Mouse (Mus musculus): ENCODE results near the gene Krtcap2. TPM values are rescaled to one million over a fixed set of nuclear protein-coding genes. Genes with fewer than 3 reads are reported as not detected.

The Krtcap2 gene
- total RNA-seq, 4 experiments from 2014 or later: 87.0 to 108 (median 89.4) TPM

DNA sequence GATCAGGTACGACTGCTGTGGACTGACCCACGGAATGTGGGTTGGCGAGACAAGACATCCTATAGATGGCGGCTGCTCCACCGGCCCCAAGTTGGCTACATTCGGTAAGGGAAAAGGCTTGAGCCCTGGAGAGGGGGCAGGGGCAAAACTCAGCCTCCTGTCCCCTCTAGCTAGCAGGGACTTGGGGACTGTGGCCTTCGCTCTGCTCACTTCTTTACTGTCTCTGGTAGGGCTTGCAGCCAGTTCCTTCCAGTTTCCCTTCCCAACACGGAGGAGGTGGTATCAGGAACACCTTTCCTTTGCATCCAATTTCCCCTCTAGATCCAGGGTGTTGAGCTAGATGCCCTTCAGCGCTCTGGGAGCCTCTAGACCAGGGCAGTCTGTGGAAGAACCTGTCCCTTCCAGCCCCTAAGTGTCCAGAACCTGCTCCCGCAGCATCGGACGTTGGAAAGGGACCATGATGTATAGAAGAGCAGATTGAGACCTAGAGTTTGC lies 20.4 kb upstream of the Krtcap2 start:
- DNase-seq (ENCODE audit: low spot score): no peak

DNA sequence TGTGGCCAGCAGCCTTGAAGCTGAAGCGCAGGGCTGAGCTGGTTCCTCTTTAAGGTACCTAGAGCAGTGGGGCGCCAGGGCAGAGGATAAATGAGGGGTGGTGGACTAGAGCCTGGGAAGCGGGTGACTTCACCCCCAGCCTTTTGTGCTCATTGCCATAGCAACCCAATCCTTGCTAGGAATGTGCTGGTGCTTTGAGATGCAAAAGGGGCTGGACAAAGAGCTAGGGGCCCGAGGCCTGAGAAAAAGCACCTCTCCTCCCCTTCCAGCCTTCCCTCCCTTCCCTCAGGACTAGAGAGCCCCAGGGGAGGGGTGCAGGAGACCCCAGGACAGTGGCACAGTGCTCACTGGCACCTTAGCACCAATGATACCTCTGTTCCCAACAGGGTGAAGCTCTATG lies 19.8 kb upstream of the Krtcap2 start:
- no peak for DNase-seq (ENCODE audit: low spot score)

DNA sequence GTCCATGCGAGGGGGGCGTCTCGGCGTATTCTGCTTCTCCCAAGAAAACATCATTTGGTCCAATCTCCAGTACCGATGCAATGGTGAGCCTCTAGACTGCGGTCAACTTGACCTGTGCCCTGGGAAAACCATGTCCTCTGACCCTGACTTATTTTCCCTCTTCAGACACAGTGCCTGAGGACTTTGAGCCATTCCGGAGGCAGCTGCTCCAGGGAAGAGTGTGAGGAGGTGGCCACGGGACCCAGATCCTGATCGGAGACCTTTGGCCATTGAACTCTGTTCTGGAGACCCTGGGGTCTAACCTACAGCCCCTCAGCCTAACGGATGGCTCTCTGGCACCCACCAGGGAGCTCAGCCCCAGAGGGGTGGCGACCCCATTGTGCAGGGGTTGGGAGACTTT lies 19.4 kb upstream of the Krtcap2 start:
- no peak for DNase-seq (ENCODE audit: low spot score)

DNA sequence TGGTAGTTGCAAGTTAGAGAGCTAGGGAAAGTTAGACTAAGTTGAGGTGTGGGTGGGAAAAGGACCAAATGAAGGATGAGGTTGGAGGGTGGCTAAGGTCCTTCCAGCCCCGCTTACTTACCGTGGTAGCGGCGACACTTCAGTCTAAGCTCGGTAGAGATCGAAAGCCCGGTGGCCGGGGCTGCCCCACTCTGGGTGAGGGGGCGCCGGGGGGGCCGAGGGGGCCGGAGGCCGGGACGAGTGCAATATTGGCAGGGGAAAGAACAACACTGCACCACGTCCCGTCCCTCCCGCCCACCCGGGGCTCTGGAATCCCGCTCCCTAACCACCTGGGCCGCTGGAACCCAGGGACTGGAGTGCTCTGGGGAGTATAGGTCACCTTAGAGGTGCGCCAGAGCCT lies 18.9 kb upstream of the Krtcap2 start, which contains the start of gene Mtx1:
TSS of gene Mtx1 (minus strand) at position 189 of the 400 bp plus-strand sequence.
- no peak for DNase-seq (ENCODE audit: low spot score)

DNA sequence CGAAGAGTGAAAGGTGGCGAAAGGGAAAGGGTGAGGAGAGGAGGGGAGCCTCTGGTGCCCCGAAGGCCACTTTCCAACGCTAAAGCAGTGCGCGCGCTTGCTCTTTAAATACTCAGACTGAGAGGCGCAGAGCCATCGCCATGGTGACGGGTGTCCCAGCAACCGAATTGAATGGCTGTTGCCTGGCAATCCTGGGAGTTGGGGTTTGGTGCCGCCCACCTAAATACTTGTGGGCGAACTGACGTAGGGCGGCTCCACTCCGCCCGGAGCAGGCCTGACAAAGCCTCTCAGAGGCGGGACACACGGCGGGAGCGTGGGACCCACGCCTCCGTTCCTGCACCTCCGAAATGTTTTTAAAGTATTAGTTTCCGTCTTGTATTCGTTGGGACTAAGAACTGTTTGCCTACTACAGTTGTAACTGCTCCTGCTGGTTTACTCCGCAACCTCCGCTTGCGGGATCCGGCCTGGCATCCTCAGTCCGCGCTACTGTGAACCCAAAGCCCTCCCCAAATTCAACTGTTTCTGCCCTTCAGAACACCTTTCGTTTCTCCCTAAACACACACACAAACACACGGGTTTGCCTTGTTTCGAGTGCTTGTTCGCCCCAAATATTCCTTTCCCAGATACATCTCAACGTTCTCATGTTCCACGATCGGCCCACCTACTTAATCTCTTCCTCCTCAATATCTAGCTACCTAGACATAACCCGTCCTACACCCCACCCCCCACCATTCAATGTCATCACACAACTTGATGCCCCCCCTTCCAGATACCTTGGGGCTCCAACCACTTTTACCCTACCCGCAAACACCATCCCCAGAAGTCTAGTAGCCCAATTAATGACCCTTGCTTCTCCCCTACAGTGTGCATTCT lies 18.2 kb upstream of the Krtcap2 start:
- peak; percentile 80 for DNase-seq (ENCODE audit: low spot score)

DNA sequence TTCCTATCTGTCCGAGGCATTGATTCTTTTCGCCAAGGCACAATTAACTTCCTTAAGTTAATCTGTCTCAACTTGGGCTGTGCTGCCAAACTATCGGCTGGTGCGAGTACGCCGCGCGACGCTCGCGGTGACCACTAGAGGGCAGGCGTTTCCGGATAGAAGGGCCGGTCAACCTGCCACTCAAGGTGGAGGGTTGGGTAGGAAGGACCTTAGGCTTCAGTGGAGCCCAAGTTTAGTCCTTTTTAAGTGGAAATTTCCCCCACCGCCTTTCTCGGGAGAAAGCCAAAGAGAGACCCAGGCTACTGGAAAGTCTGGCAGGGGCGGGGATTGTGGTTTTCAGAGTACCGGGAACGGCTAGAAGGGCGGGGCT lies 17.6 kb upstream of the Krtcap2 start:
- peak; percentile 89 for DNase-seq (ENCODE audit: low spot score)

DNA sequence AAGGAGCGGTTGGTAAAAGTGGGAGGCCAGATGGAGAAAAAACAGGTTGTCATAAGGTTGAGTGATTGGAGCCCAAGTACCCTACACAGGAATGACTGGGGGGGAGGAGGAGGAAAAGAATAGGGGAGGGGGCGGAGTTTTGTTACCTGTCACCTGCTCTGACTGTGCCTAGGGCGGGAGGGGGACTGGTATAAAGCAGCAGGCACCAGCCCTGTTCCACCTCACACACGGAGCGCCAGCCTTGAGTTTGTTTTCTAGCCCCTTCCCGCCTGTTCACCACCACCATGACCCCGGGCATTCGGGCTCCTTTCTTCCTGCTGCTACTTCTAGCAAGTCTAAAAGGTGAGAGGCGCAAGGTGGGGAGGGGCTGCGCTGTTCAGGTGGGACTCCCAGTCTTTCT lies 16.9 kb upstream of the Krtcap2 start, which contains the start of gene Muc1:
TSS of gene Muc1 (plus strand) at position 222 of the 400 bp plus-strand sequence.
- no peak for DNase-seq (ENCODE audit: low spot score)

DNA sequence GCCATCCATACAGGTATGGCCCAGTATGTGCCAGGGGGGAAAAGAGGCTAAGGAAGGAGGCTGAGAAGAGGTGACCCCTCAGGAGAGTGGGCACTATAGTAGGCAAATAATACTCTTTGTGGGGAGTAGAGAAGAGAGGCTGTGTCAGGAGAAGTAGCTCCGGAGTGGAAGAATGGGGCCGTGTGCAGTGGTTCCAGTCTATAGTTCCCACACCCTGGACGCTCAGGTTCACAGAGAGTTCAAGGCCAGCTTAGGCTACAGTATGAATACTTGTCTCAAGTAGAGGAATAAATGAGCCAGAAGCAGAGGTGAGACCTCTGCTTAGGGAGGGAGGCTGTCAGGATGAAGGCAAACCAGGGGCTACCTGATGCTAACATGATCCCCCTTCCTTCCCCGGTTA lies 16.5 kb upstream of the Krtcap2 start:
- no peak for DNase-seq (ENCODE audit: low spot score)

DNA sequence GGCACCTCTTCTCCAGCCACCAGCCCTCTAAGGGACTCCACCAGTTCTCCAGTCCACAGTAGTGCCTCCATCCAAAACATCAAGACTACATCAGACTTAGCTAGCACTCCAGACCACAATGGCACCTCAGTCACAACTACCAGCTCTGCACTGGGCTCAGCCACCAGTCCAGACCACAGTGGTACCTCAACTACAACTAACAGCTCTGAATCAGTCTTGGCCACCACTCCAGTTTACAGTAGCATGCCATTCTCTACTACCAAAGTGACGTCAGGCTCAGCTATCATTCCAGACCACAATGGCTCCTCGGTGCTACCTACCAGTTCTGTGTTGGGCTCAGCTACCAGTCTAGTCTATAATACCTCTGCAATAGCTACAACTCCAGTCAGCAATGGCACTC lies 15.2 kb upstream of the Krtcap2 start:
- no peak for DNase-seq (ENCODE audit: low spot score)

DNA sequence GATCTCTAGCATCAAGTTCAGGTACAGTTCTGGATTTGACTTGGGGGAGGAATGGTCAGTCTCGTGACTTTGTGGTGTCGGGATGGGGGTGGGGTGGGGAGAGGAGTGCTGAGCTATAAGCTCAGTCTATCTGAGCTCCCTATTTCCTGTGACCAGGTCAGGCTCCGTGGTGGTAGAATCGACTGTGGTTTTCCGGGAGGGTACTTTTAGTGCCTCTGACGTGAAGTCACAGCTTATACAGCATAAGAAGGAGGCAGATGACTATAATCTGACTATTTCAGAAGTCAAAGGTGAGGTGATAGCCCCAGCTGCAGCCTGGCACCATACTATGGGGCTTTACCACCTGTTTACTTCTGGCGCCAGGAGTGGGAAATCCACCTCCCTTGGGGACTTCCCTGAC lies 14.4 kb upstream of the Krtcap2 start:
- no peak for DNase-seq (ENCODE audit: low spot score)

DNA sequence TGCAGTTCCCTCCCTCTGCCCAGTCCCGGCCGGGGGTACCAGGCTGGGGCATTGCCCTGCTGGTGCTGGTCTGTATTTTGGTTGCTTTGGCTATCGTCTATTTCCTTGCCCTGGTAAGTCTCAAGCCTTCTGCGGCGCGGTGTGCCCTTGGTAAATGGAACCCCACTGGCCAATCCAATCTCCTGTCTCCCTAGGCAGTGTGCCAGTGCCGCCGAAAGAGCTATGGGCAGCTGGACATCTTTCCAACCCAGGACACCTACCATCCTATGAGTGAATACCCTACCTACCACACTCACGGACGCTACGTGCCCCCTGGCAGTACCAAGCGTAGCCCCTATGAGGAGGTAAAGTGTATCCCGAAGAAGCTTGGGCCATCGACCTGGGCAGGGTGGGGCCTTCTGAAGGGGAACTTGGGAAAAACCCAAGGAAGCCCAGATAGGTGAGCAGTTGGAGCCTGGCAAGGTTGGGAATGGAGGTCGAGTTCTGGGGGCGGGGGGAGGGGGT lies 13.9 kb upstream of the Krtcap2 start:
- no peak for DNase-seq (ENCODE audit: low spot score)

DNA sequence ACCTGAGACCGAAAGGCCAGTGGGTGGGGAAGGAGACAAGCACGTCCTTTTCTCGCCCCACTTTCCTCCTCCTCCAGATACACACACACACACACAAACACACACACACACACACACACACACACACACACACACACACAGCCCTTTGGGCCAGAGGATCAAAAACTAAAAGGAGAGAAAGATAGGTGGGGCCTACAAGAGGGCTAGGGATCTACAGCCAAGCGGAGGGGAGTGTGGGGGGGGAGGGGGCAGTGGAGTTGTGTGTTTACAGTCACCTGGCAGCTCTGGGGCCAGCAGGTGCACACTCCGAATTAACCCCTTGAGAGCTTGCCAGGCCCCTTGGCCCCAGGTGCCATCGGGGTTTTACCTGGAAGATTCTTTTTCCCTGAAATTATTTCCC lies 13.2 kb upstream of the Krtcap2 start:
- no peak for DNase-seq (ENCODE audit: low spot score)

DNA sequence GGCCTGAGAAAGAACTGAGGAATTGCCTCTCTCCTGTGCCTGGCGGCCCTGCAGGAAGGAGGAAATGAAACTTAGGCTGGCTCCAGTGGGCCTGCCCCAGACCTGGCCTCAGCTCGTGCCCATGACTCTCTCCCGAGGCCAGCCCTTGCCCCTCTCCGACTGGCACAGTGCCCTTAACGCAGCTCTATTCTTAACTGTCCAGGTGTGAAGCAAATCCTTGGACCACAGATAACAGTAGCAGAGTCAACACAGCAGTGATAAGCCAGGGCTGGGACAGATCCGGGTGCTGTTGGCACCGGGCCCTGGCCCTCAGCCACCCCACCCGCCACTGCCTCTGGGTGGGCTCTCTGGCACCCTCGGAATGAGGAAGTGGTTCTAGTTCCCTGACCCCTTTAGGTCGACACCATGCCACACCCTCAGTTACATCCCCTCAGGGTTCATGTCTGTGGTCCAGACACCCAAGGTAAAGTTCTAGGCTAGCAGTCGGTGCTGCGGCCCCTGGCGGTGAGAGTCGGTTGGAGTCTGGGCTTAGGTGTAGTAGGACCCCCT lies 12.1 kb upstream of the Krtcap2 start:
- no peak for DNase-seq (ENCODE audit: low spot score)

DNA sequence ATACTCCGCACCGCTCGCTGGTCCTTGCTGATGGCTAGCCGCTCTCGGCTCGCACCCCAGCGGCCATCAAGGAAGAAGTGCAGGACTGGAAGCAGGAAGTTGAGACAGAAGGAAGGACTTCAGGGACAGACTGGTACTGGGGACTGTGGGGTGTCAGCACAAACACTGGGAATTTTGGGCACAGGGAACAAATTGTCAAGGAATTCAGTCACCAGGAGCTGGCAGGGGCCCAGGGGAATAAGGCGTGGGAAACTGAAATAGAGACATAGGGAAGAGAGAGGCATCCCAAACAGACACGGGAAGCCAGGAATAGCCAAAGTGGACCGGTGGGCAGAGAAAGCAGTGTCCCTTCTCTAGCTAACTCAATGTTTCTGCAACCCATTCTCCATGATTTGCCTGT lies 9.2 kb upstream of the Krtcap2 start:
- DNase-seq (ENCODE audit: low spot score): no peak

DNA sequence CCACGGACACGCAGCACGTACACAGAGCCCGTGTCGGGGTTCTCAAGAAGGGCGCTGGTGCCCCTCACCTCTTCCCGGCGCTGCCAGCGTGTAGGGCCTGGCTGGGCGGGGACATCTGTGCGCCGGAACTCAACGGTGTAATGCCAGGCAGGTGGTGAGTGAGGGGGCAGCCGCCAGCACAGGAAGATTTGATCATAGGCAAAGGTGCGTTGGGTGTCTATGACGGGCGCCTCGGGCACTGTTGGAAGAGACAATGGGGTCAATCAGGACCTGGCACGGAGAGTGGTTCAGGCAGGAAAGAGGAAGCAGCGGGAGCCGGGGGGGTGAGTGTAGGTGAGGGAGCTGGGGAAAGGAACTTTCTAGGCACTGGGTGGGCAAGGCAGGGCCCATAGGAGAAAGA lies 8.1 kb upstream of the Krtcap2 start:
- no peak for DNase-seq (ENCODE audit: low spot score)

DNA sequence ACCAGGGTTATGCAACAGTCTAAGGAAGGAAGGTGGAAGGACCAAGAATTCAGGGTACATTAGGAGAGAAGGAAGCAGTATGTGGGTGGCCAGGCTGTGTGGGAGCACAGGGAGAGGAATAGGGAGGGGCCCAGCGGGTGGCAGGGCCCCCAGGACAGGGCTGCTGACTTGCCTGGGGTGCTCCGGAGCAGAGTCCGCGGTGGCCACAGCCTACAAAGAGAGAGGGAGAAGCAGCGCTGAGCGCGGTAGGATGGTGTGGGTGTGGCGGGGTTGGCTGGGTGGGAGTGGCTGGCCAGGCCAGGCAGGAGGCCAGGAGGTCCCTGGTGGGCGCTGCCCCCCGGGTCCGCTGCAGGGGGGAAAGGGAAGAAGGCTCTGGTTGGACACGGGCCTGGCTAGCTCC lies 7.3 kb upstream of the Krtcap2 start:
- no peak for DNase-seq (ENCODE audit: low spot score)

DNA sequence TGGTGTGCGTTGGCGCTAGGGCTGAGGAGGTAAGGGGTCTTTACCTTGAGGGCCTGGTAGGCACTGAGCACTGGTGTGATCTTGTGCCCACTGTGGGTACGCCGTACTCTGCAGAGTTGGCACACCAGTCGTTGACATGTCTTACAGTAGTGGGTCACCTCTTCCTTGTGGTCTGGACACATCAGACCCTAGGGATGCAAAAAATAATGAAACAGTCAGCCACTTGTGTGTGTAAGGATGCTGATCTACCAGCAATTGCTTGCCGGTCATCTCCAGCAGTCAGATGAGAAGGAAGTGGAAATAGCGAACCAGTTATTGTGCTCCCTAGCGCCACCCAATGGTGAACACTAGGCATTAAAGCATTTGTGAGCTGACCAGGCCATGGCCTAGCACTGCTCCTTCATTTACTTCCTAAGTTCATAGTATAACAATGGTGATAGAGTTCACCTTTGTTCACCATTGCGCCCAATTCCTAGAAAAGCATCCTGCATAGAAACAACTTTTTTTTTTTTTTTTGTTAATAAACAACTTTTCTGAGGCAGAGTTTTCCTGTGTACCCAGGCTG lies 3.4 kb upstream of the Krtcap2 start:
- peak; percentile 53 for DNase-seq (ENCODE audit: low spot score)

DNA sequence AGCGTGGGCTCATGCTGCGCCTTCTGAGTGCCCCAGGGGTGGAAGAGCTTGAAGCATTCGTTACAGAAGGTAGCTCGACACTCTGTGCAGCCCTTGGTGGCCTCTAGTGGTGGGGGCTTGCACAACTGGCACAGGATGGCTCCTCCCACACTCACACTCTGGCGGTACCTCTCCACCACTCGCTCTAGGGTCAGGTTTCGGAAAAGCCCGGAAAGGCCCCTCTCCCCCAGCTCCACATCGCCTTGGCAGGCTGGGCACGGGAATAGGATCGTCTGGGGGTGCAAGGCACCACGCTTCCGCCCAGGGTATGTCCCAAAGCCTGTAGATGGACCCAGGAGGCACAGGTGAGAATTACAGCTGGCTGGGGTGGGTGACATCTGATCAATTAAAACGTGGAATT lies 2.2 kb upstream of the Krtcap2 start:
- no peak for DNase-seq (ENCODE audit: low spot score)

DNA sequence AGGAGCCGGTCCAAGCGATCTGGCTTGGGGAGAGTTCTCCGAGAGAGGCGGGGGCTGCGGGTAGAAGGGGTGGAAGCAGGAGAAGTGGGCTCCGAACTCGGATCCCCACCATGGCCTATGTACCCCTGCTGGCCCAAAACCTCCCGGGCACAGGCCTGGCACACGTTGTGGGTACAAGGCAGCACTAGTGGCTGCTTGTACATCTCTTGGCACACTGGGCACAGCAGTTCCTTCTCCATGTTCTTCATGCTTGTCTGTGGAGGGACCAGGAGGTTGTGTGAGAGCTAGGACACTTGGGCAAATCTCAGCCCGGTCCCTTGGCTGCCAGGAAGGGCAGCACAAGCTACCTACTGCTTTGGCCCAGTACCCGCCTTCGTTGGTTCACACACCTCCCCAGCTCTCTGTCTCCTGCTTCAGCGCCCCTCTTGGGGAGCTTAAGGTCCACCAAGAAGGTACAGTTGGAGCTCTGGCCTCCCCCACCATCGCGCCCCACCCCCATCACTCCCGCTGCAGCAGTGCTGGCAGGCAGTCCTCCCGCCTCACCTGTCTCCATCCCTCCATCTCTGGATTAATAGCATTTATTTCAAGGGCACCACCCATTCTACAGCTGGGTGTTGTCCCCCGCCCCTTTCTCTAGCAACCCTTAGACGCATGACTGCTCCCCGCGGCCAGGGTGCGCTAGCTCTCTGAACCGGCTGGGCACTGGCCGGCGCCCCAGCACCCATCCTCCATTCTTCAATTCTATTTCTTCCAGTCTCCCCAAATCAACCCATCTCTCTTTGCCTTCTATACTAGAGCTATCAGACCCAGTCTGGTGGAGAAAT lies 1.4 kb upstream of the Krtcap2 start:
- no peak for DNase-seq (ENCODE audit: low spot score)

DNA sequence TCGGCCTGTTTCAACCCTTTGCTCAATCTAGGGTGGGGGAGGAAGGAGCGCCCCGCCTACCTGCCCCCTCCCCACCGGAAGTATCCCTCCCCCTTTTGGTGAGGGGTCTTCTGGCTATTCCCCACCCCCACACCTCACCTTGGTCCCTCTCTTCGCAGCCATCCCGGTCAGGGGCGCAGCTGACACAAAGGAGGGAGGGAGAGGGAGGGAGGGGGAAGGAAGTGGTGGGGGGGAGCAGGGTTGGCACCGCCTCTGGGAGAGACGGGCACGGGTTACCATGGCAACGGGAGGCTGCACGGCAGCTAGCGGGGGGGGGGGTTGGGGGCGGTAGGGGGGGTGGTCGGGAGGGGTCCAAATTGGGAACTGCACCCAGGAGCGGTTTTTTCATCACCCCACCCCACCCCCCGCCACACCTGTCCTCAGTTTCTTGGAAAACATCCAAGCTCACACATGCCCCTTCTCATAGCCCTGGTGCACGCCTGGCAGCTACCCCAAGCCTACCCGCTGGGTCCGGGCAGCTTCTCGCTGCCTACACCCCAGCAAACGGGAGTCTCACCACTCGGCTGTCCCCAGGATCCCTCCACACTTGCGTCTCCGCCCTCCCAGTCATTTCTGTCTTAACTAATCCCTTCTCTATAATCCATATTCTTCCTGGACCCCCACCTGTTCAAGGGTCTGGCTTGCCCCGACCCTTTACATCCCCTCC lies 631 bp upstream of the Krtcap2 start:
- DNase-seq (ENCODE audit: low spot score): no peak

All from heart, adult 8-10 months (tissue).